Mouse (Mus musculus) stomach, postnatal 0 days (tissue): Measurements from ENCODE around the gene Gyg.

Experiments used
- CTCF ChIP-seq: IDR thresholded peaks from 2 replicates; pipeline ENCODE4 v1.5.1; 2016; ENCODE audit warnings: antibody characterized with exemption, low read depth, mild to moderate bottlenecking, moderate library complexity
- EP300 ChIP-seq: optimal IDR thresholded peaks from 2 replicates; pipeline ENCODE3; 2016; ENCODE audit warnings: antibody characterized with exemption

GRCm38 (mm10) chr3:20188976-20189675 is 34.0 kb upstream of the Gyg start:
- TF ChIP-seq CTCF = no peak
- no peak for TF ChIP-seq EP300
